Mouse (Mus musculus): ENCODE measurements around the gene Ddx23.
A peak's percentile ranks its signal among the peaks of the same experiment; 100 is the strongest.

Ddx23 gene

GRCm38 (mm10) chr15:98662567-98663545, at the start of gene Ddx23:
Gene Ddx23, minus strand, starts transcription at chr15:98662894.
- DNase-seq (ENCODE audit: low spot score in 2 of 2) = peak; percentile 95 to 97

GRCm38 (mm10) chr15:98710442-98710841, 47.7 kb upstream of the Ddx23 start:
- DNase-seq (ENCODE audit: low spot score in 2 of 2) = peak; percentile 69 to 91

- peak; percentile 76 to 87 for DNase-seq (ENCODE audit: low spot score in 2 of 2)
These were observed 45.2 kb upstream of the Ddx23 start, which contains the start of gene Ccdc65 for GRCm38 (mm10) chr15:98707766-98708372. Gene Ccdc65, plus strand, starts transcription at chr15:98708207.

GRCm38 (mm10) chr15:98704312-98704711, 41.6 kb upstream of the Ddx23 start:
- no peak for DNase-seq (ENCODE audit: low spot score in 2 of 2)

- DNase-seq (ENCODE audit: low spot score in 2 of 2) = peak; percentile 78 to 95
These were observed 36.8 kb upstream of the Ddx23 start for GRCm38 (mm10) chr15:98699190-98700105.

GRCm38 (mm10) chr15:98696216-98696615, 33.5 kb upstream of the Ddx23 start:
- no peak for DNase-seq (ENCODE audit: low spot score in 2 of 2)

- no peak for DNase-seq (ENCODE audit: low spot score in 2 of 2)
These were observed 33.0 kb upstream of the Ddx23 start for GRCm38 (mm10) chr15:98695726-98696125.

GRCm38 (mm10) chr15:98692171-98692715, 29.5 kb upstream of the Ddx23 start:
- DNase-seq (ENCODE audit: low spot score in 2 of 2) = no peak

GRCm38 (mm10) chr15:98691486-98692147, 28.9 kb upstream of the Ddx23 start:
- DNase-seq (ENCODE audit: low spot score in 2 of 2) = no peak

- no peak for DNase-seq (ENCODE audit: low spot score in 2 of 2)
These were observed 27.0 kb upstream of the Ddx23 start for GRCm38 (mm10) chr15:98689682-98690081.

GRCm38 (mm10) chr15:98685926-98686325, 23.2 kb upstream of the Ddx23 start:
- no peak for DNase-seq (ENCODE audit: low spot score in 2 of 2)

- DNase-seq (ENCODE audit: low spot score in 2 of 2) = no peak
These were observed 21.1 kb upstream of the Ddx23 start for GRCm38 (mm10) chr15:98683746-98684145.

- DNase-seq (ENCODE audit: low spot score in 2 of 2) = no peak
These were observed 20.5 kb upstream of the Ddx23 start for GRCm38 (mm10) chr15:98683177-98683576.

- no peak for DNase-seq (ENCODE audit: low spot score in 2 of 2)
These were observed 18.9 kb upstream of the Ddx23 start for GRCm38 (mm10) chr15:98681633-98682032.

- no peak for DNase-seq (ENCODE audit: low spot score in 2 of 2)
These were observed 18.0 kb upstream of the Ddx23 start for GRCm38 (mm10) chr15:98680660-98681059.

- DNase-seq (ENCODE audit: low spot score in 2 of 2) = no peak
These were observed 15.3 kb upstream of the Ddx23 start for GRCm38 (mm10) chr15:98677977-98678376.

- DNase-seq (ENCODE audit: low spot score in 2 of 2) = peak; percentile 61 to 77
These were observed 14.4 kb upstream of the Ddx23 start, which contains the start of gene Rnd1 for GRCm38 (mm10) chr15:98676940-98677728. Gene Rnd1, minus strand, starts transcription at chr15:98677461.

- DNase-seq (ENCODE audit: low spot score in 2 of 2) = no peak
These were observed 13.8 kb upstream of the Ddx23 start for GRCm38 (mm10) chr15:98676471-98676870.

GRCm38 (mm10) chr15:98675634-98676250, 13.0 kb upstream of the Ddx23 start:
- DNase-seq (ENCODE audit: low spot score in 2 of 2) = no peak

All from spleen, postnatal 4 days (tissue).